ENCODE assay signal across 9 mouse cellular contexts in genomic region chr11:82819350-82819749, GRCm38 (mm10). TPM values are rescaled to one million over a fixed set of nuclear protein-coding genes. Genes with fewer than 3 reads are reported as not detected.
DNase-seq lines count a peak whose midpoint lies in the region; ATAC-seq and TF ChIP-seq lines count a peak whose summit lies in the region.
"Had no signal": no experiment of that assay in that cellular context is flagged by ENCODE, and none has a peak within 500 bp of the region (broad histone marks: within the 10 kb centered on the region; RNA-seq: fewer than 3 reads in every experiment).

No protein-coding gene starts in this region.

- no peaks in the 10 kb centered on the region for H3K9me3 ChIP-seq in forebrain, embryonic 10.5 days
- no peaks in the 10 kb centered on the region for H3K9me3 ChIP-seq in forebrain, embryonic 16.5 days (ENCODE audit: control insufficient read depth, low read length)
- no peaks in the 10 kb centered on the region for H3K9me3 ChIP-seq in midbrain, postnatal 0 days (ENCODE audit: low read length)
- H3K9me3 ChIP-seq: limb, embryonic 12.5 days had no signal

- no peak overlapping the region for H3K9ac ChIP-seq in forebrain, embryonic 16.5 days (replicated peaks; ENCODE audit: low read depth, low read length)
- H3K9ac ChIP-seq in midbrain, postnatal 0 days (replicated peaks; ENCODE audit: low read length, poor library complexity, severe bottlenecking): no peak overlapping the region
- H3K9ac ChIP-seq: limb, embryonic 12.5 days had no signal

- 54% methylated on average over 4 of the region's 4 CpGs for WGBS in forebrain, embryonic 10.5 days
- 48% methylated on average over 4 of the region's 4 CpGs for WGBS in forebrain, embryonic 16.5 days
- WGBS in midbrain, postnatal 0 days: 50% methylated on average over 4 of the region's 4 CpGs

- no peak for ATAC-seq in forebrain, embryonic 16.5 days
- no peak for ATAC-seq in midbrain, postnatal 0 days (ENCODE audit: low FRiP score)

- peaks cover 17% of the 10 kb centered on the region for H3K4me1 ChIP-seq in forebrain, embryonic 10.5 days
- H3K4me1 ChIP-seq in forebrain, embryonic 16.5 days (replicated peaks; ENCODE audit: control insufficient read depth, insufficient read depth, low read length): peaks cover 3% of the 10 kb centered on the region; the same call in 1 of the 2 replicates
- H3K4me1 ChIP-seq in midbrain, postnatal 0 days (ENCODE audit: insufficient read depth, low read length): no peaks in the 10 kb centered on the region

- H3K27me3 ChIP-seq in forebrain, embryonic 10.5 days (ENCODE audit: poor library complexity, severe bottlenecking): no peaks in the 10 kb centered on the region
- H3K27me3 ChIP-seq in forebrain, embryonic 16.5 days (replicated peaks; ENCODE audit: control insufficient read depth, insufficient read depth, low read length): no peaks in the 10 kb centered on the region
- H3K27me3 ChIP-seq in midbrain, postnatal 0 days (ENCODE audit: insufficient read depth, low read length): no peaks in the 10 kb centered on the region
- H3K27me3 ChIP-seq: limb, embryonic 12.5 days had no signal

- peak; percentile 66 for TF ChIP-seq CTCF in midbrain, postnatal 0 days (IDR thresholded peaks at IDR 0.05)

- no peak overlapping the region for H3K4me3 ChIP-seq in forebrain, embryonic 10.5 days
- H3K4me3 ChIP-seq in forebrain, embryonic 16.5 days (replicated peaks; ENCODE audit: low read length): no peak overlapping the region
- H3K4me3 ChIP-seq in midbrain, postnatal 0 days (ENCODE audit: low read depth, low read length): no peak overlapping the region
- H3K4me3 ChIP-seq: limb, embryonic 12.5 days had no signal

- H3K36me3 ChIP-seq in forebrain, embryonic 10.5 days (replicated peaks): no peaks in the 10 kb centered on the region
- H3K36me3 ChIP-seq in forebrain, embryonic 16.5 days (ENCODE audit: control insufficient read depth, insufficient read depth): no peaks in the 10 kb centered on the region
- no peaks in the 10 kb centered on the region for H3K36me3 ChIP-seq in midbrain, postnatal 0 days (ENCODE audit: insufficient read depth, low read length)

- H3K4me2 ChIP-seq in forebrain, embryonic 16.5 days (ENCODE audit: low read length): no peak overlapping the region
- no peak overlapping the region for H3K4me2 ChIP-seq in midbrain, postnatal 0 days (ENCODE audit: low read depth, low read length, poor library complexity, severe bottlenecking)
- H3K4me2 ChIP-seq: limb, embryonic 12.5 days had no signal

- H3K27ac ChIP-seq in forebrain, embryonic 10.5 days: no peak overlapping the region
- H3K27ac ChIP-seq in forebrain, embryonic 16.5 days (ENCODE audit: low read length): no peak overlapping the region
- H3K27ac ChIP-seq in midbrain, postnatal 0 days (ENCODE audit: low read depth, low read length): no peak overlapping the region
- H3K27ac ChIP-seq: limb, embryonic 12.5 days had no signal

- peak; percentile 50 for DNase-seq in forebrain, embryonic 10.5 days (ENCODE audit: extremely low spot score, low spot score)
- DNase-seq in 3134 (ENCODE audit: extremely low read depth, insufficient read length, low spot score): peak; percentile 21
- DNase-seq in adrenal gland, adult 18-20 months (ENCODE audit: low spot score in 2 of 2): peak; percentile 13 to 38
- DNase-seq in fat pad, adult 2 months (ENCODE audit: extremely low read depth, low read depth, low spot score): peak; percentile 45
- DNase-seq in kidney, postnatal 4 days: peak; percentile 83 to 85
- DNase-seq in midbrain, postnatal 0 days (ENCODE audit: low spot score): peak; percentile 37
- DNase-seq in thymus, postnatal 4 days: peak; percentile 86

RNA-seq across cellular contexts. Expression of gene Lig3, which starts 38.4 kb away (rescaled TPM):
- polyA plus RNA-seq in forebrain, embryonic 10.5 days (2016; fragmentation: Nextera tagmentation; extraction: Ambion mirVana): 50.3 and 51.4 TPM in 2 replicates
- polyA plus RNA-seq in forebrain, embryonic 16.5 days (2015; fragmentation: Nextera tagmentation; extraction: Ambion mirVana): 33.4 and 34.0 TPM in 2 replicates
- 10 to 100 TPM; 18.2 to 21.5 TPM for total RNA-seq in adrenal gland, adult 18-20 months (2021)
- 39.2 and 44.4 TPM in 2 replicates for total RNA-seq in midbrain, postnatal 0 days (2014; rRNA removed)
- polyA plus RNA-seq in midbrain, postnatal 0 days (2015; fragmentation: Nextera tagmentation; extraction: Ambion mirVana): 14.2 and 16.4 TPM in 2 replicates

RNA-seq across cellular contexts. Expression of gene Rffl, which starts 51.7 kb away (rescaled TPM):
- polyA plus RNA-seq in forebrain, embryonic 10.5 days (2016; fragmentation: Nextera tagmentation; extraction: Ambion mirVana): 8.8 and 9.5 TPM in 2 replicates
- 8.8 and 9.3 TPM in 2 replicates for polyA plus RNA-seq in forebrain, embryonic 16.5 days (2015; fragmentation: Nextera tagmentation; extraction: Ambion mirVana)
- 1 to 10 TPM; 5.8 to 7.5 TPM for total RNA-seq in adrenal gland, adult 18-20 months (2021)
- total RNA-seq in midbrain, postnatal 0 days (2014; rRNA removed): 2.0 and 7.8 TPM in 2 replicates
- polyA plus RNA-seq in midbrain, postnatal 0 days (2015; fragmentation: Nextera tagmentation; extraction: Ambion mirVana): 2.0 and 2.5 TPM in 2 replicates

RNA-seq across cellular contexts. Expression of gene Zfp830, which starts 55.2 kb away (rescaled TPM):
- 36.9 and 38.7 TPM in 2 replicates for polyA plus RNA-seq in forebrain, embryonic 10.5 days (2016; fragmentation: Nextera tagmentation; extraction: Ambion mirVana)
- 33.5 and 35.9 TPM in 2 replicates for polyA plus RNA-seq in forebrain, embryonic 16.5 days (2015; fragmentation: Nextera tagmentation; extraction: Ambion mirVana)
- total RNA-seq in adrenal gland, adult 18-20 months (2021): 10 to 100 TPM; 18.8 to 21.1 TPM
- total RNA-seq in midbrain, postnatal 0 days (2014; rRNA removed): 15.7 and 18.7 TPM in 2 replicates
- polyA plus RNA-seq in midbrain, postnatal 0 days (2015; fragmentation: Nextera tagmentation; extraction: Ambion mirVana): 17.4 and 17.9 TPM in 2 replicates

RNA-seq across cellular contexts. Expression of gene Cct6b, which starts 55.2 kb away (rescaled TPM):
- 0.31 and 0.33 TPM in 2 replicates for polyA plus RNA-seq in forebrain, embryonic 10.5 days (2016; fragmentation: Nextera tagmentation; extraction: Ambion mirVana)
- 0.30 and 0.39 TPM in 2 replicates for polyA plus RNA-seq in forebrain, embryonic 16.5 days (2015; fragmentation: Nextera tagmentation; extraction: Ambion mirVana)
- under 1 TPM; 0.54 to 0.70 TPM for total RNA-seq in adrenal gland, adult 18-20 months (2021)
- total RNA-seq in midbrain, postnatal 0 days (2014; rRNA removed): 0.24 TPM in 1 of 2 replicates, not detected in the other
- polyA plus RNA-seq in midbrain, postnatal 0 days (2015; fragmentation: Nextera tagmentation; extraction: Ambion mirVana): 0.25 and 0.44 TPM in 2 replicates

Comparison
In these comparisons a context has a peak if more than half of its experiments do, and no peak if none do; other contexts are left out.
1. DNase-seq: peak in every context shown above with its lines; median percentile 86 in thymus, postnatal 4 days; 84 in kidney, postnatal 4 days; 50 in forebrain, embryonic 10.5 days; 45 in fat pad, adult 2 months; 37 in midbrain, postnatal 0 days; 26 in adrenal gland, adult 18-20 months; 21 in 3134.